Mouse (Mus musculus) adrenal gland, adult 2 months (tissue): Measurements from ENCODE around the gene Epx. TPM values are rescaled to one million over a fixed set of nuclear protein-coding genes. Genes with fewer than 3 reads are reported as not detected.
"Not testable (repeated sequence)": the region's sequence is repeated elsewhere in the genome, so short reads cannot be mapped to it uniquely, and the experiment has no call there.

Experiments used
- DNase-seq: peaks from one replicate; pipeline ENCODE4 v3.0.0; 2021
- long read RNA-seq: library from polyadenylated mRNA; stranded (forward); transcript quantifications from one replicate; pipeline ENCODE4 v2.0.0, GENCODE M21; 2021
- polyA plus RNA-seq: library from polyadenylated mRNA; depleted of rRNA; stranded (reverse); fragments of >200 nt; gene quantifications from 2 replicates; pipeline ENCODE4 v1.2.3, GENCODE M21; 2012; rRNA removed
- total RNA-seq, 2 experiments: library from RNA; stranded (reverse); gene quantifications; 2 replicates each; pipeline ENCODE4 v1.2.3; 2021

Gene Epx
- total RNA-seq (not detected), polyA plus RNA-seq (not detected in 2 replicates)
- long read RNA-seq: 0 reads

GRCm38 (mm10) chr11:87875436-87875835 is at the start of gene Epx:
TSS of gene Epx (minus strand) at chr11:87875536.
- DNase-seq: no peak

DNA sequence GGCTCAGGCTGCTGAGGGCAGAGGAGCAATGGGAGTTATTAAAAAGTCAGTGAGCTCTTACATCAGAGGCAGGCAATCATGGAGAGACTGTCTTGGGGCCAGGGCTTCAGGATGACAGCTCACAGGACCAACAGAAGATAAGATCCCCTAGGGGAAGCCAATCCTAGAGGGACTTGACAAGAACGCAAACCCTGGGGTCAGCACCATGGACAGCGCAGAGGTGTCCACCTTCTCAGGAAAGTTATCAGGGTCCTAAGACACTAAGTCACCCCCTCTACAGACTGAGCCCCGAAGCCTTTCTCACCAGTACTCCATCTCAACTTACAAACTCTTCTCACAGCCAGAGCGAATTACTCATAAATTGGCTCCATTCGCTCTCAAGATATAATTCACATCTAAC is 45.6 kb upstream of the Epx start, which contains the start of gene Olfr464:
Gene Olfr464, minus strand, starts transcription at position 2 of the 400 bp plus-strand sequence.
- no peak for DNase-seq

GRCm38 (mm10) chr11:87920301-87920700 is 45.0 kb upstream of the Epx start:
- DNase-seq: no peak

GRCm38 (mm10) chr11:87916005-87916404 is 40.7 kb upstream of the Epx start:
- DNase-seq: no peak

- no peak for DNase-seq
These were observed 29.0 kb upstream of the Epx start for GRCm38 (mm10) chr11:87904331-87904730.

GRCm38 (mm10) chr11:87897287-87897686 is 22.0 kb upstream of the Epx start, which contains the start of gene Olfr463:
TSS of gene Olfr463 (minus strand) at chr11:87897387.
- no peak for DNase-seq

DNA sequence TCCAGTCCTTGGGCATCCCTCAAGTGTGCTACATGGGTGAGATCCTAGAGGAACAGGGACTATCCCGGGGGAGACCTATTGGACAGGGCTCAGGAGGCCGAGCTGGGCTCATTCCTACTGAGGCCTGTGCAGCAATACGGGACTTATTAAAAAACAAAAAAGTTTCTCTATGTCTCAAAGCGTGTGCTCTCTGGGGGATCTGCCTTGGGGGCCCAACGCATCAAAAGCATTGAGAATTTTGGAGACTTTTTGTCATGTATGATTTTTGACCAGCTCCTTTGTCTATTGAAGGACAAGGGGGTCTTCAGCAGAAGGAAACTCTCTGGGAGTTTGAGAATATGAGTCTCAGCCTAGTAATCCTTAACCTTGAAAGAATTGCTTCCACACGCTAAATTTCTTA is 16.8 kb upstream of the Epx start, which contains the start of gene Olfr462:
Gene Olfr462, minus strand, starts transcription at position 101 of the 400 bp plus-strand sequence.
- no peak for DNase-seq

DNA sequence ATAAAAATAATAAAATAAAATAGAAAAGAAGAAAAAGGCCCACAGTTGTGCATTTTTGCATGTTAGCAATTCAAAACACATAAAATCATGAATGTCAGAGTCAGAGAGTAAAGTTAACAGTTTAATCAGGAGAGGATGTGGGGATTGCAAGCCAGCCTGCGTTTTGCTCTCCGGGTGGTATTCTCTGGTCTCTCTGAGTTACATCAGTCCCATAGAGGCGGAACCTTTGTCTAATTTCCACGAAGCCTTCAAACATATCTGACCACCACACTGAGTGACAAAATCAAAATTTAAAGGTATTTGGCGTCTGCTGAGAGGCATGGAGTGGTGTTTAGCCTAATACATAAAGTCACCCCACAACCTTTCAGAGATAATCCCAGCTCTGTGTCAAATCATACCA is 9.5 kb upstream of the Epx start:
- no peak for DNase-seq

GRCm38 (mm10) chr11:87883493-87883892 is 8.2 kb upstream of the Epx start:
- no peak for DNase-seq

DNA sequence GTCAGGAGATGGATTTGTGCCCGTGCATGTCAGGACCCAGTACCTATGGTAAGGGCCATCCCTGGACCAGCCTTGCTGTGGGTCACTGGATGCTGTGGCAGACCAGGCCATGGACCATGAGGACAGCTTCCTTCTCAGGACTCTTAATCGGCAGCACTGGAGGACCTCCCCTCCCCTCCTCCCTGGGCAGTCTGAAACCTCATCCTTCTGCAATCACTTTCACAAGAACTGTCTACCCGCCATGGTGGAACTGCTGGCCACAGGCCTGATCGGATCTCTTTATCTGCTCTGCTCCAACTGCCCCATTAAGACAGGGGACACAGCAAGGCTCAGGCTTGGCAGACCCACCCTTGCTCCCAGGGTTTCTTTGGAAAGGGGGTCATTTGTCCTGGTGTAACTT is 6.4 kb upstream of the Epx start:
- no peak for DNase-seq

- DNase-seq: no peak
These were observed 4.5 kb upstream of the Epx start for GRCm38 (mm10) chr11:87879826-87880225.

DNA sequence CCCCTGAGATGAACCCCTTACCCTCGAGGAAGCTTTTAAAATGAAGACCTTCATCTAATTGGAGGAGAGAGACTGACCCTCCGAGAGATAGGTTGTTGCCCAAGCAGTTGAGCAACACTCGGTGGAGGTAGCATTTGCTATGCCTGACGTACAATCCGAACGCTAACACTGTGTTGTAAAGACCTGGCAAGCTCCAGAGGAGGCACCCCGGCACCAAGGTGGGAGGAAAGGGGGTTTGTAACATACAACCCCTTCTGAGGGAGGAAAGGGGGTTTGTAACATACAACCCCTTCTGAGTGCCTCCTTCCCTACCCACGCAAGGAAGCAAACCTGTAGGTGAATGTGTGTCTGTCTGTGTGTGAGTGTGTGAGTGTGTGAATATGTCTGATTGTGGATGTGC is 3.6 kb downstream of the Epx start:
- DNase-seq: no peak

- no peak for DNase-seq
These were observed 5.2 kb downstream of the Epx start for GRCm38 (mm10) chr11:87870096-87870495.

DNA sequence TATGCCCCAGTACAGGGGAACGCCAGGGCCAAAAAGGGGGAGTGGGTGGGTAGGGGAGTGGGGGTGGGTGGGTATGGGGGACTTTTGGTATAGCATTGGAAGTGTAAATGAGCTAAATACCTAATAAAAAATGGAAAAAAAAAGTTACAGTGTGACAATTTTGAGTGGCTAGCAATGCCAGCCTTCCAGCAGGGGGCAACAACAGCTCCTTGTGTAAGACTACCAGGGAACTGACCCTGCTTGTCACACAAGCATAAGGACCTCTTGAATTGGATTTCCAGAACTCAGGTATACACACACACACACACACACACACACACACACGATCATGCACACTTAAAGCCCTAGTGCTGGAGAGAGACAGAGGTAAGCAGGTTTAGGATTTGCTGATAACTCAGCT is 8.4 kb downstream of the Epx start:
- not testable (repeated sequence) for DNase-seq

DNA sequence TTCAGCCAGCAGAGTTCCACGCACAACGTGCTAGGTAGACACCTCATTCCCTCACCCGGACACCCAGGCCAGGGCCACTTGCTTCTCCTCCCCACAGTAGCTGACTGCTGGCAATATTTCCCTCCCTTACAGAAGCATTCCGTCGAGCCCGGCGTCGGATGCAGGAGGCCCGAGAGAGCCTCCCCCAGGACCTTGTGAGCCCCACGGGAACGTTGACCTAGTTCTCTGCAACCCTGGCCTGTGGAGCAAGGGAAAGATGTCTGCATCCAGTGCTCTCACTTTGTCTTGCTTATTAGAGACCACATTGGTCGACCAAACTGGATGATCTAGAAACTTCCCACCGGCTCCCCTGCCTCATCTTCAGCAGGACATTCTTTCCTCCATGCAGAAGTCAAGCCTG is 12.5 kb downstream of the Epx start:
- DNase-seq: no peak

DNA sequence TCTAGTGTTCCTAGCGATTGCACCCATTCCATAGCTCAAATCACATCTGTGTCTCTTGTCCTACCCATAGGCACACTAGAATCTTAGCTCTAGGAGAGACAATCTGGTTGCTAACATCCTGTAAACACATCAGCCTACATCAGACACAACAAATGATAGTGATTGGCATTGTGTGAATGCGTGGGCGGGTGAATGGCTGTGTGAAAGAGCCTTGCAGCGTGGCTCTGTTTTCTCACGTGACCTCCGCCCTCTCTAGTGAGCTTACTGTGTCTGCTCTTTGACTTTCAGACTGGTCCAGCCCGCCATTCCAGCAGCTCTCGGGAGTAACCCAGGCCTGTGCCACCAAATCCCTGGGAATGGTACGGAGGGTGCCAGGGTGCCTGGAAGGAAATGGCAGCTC is 14.9 kb downstream of the Epx start:
- no peak for DNase-seq

DNA sequence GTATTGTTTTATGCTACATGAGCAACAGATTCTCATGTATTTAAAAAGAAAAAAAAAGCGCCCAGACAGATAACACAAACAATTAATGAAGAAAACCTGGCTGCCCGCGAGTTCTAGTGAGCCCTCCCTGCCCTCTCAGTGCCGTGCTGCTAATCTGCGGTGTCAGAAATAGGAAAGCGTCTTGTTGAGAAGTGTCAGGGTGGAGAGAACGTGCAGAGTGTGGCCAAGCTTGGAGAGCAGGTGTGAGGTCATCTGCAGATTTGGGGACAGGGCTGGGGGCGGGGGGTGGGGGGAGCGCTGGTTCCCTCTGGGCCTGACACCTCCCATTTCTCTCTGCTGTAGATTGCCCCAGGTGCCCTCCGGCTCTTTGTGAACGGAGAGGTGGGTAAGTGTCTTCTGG is 16.1 kb downstream of the Epx start:
- DNase-seq: no peak

- no peak for DNase-seq
These were observed 20.8 kb downstream of the Epx start for GRCm38 (mm10) chr11:87854550-87854949.

DNA sequence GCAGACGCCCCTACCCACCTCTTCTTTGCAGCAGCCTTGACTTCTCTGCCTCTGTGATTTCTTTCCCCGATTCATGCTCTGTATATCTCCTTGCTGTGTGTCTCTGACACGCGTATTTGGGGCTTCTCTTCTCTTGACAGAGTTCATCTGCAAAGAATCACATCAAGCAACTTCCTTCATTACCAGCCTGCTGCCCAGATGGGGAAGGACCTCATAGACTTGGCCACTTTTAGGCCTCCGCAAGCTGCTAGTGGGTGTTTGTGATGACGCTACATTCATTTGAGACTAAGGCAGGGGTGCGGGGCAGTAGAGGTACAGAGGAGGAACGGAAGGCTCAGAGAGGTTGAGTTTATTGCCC is 21.8 kb downstream of the Epx start:
- peak; percentile 22 for DNase-seq

DNA sequence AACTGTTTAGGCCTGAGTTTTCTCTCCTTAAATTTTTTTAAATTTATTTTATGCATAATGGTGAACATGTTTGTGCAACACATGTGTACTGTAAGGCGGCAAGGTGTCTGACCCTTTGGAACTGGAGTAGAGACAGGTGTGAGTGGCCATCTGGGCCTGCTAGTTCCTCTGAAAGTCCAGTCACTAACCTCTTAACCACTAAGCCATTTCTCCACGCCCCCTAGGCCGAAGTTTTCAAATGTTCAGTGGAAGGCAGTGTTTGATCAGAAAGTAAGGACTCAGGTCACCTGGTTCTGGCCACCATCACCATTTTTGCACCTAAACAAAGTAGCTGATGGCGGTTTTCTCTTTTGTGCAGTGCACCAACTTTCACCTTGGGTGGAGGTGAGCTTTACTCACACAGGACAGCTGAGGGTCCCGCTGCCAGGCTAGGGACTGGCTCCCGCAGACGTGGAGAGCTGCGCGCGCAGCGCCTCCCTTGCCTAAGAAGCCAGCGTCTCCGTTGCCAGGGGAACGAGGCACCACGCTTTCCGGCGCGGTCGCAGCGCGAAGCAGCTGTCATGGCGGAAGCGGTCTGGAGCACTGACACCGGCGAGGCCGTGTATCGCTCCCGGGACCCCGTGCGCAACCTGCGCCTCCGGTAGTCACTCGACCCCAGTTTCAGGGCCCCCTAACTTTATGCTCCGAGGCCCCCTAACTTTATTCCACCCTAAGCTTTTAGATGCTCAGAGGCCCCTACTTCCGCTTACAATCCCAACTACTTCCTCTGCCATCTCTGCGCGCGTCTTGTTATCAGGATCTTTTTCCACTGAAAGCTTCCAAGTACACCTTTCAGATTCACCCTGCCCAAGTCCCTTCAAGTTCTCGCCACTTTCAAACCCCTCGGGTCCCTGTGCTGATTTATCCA is 22.4 kb downstream of the Epx start, which contains the start of gene Mks1:
Gene Mks1, plus strand, starts transcription at position 526 of the 907 bp plus-strand sequence.
- DNase-seq: peak; percentile 94

GRCm38 (mm10) chr11:87847884-87848283 is 27.5 kb downstream of the Epx start:
- DNase-seq: peak; percentile 21

DNA sequence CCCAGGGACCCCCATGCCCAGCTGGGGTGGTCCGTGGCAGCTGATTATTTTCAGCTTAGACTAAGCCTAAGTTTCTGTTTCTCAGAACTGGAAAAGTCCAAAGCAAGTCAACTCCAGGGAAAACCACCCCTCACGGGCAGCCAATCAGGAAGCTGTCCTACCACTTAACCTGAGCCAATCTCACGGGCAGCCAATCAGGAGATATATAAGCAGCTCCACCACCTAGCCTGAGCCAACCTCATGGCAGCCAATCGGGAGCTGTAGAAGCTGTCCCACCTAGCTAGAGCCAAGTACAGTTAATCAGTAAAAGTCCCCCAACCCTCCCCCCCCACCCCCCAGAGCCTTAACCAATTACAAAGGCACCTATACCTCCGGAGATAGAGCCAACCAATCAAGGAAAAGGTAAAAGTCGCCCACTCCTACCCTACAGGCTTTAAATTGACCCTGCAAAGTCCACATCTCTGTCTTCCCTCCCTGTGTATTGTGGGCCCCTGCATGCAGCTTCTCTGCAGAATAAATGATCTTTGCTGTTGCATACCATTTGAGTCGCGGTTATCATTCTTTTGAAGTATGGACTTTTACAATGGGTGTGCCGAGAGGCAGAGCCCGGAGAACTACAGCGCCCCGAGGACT is 28.3 kb downstream of the Epx start:
- DNase-seq: no peak

GRCm38 (mm10) chr11:87841436-87841835 is 33.9 kb downstream of the Epx start:
- DNase-seq: no peak
